Mouse (Mus musculus): ENCODE results near the gene Ifnar1. TPM values are rescaled to one million over a fixed set of nuclear protein-coding genes. Genes with fewer than 3 reads are reported as not detected.

Gene Ifnar1
- polyA plus RNA-seq, 1 experiment from 2014 or later = 57.4 TPM

GRCm38 (mm10) chr16:91452363-91452896 is 32.6 kb upstream of the Ifnar1 start:
- H3K27ac ChIP-seq (replicated peaks; ENCODE audit: low read depth, low read length) = no peak overlapping the region

DNA sequence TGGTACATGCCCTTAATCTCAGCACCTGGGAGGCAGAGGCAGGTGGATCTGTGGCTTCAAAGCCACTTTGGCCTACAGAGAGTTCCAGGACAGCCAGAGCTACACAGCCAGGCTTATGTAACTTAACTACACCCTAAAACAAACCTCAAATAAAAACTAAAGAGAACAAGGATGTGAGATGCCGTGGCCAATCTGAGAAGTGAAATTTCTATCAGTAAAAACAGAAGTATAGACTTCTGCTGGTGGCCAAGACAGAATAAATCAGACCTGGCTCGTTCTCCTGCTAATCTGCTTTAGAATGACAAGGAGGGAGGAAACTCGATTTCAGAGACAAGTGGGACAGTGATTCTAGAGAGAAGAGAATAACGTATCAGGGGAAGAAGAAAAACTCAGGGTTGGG is 29.2 kb upstream of the Ifnar1 start:
- DNase-seq (ENCODE audit: low spot score) (no peak), ATAC-seq (replicated peaks; ENCODE audit: insufficient number of reproducible peaks, low FRiP score, low TSS enrichment, low read depth) (no peak)
- no peaks in the 10 kb centered on the region for H3K36me3 ChIP-seq (replicated peaks; ENCODE audit: control insufficient read depth, insufficient read depth, low read depth, low read length)
- H3K9ac ChIP-seq (replicated peaks; ENCODE audit: low read length) = no peak overlapping the region
- no peak overlapping the region for H3K4me2 ChIP-seq (ENCODE audit: low read depth, low read length)
- H3K4me1 ChIP-seq (ENCODE audit: control insufficient read depth, insufficient read depth, low read length) = no peaks in the 10 kb centered on the region
- 71% methylated on average over 4 of the region's 4 CpGs for WGBS
- H3K9me3 ChIP-seq (replicated peaks; ENCODE audit: control insufficient read depth, low read length) = no peaks in the 10 kb centered on the region
- H3K27me3 ChIP-seq (ENCODE audit: control insufficient read depth, insufficient read depth, low read length) = no peaks in the 10 kb centered on the region
- no peak overlapping the region for H3K27ac ChIP-seq (replicated peaks; ENCODE audit: low read depth, low read length)
- no peak overlapping the region for H3K4me3 ChIP-seq (ENCODE audit: low read depth, low read length)

More at GRCm38 (mm10) chr16:91452363-91452896, 32.6 kb upstream of the Ifnar1 start:
- DNase-seq (ENCODE audit: low spot score) = no peak
- Histone ChIP-seq H3K9ac (replicated peaks; ENCODE audit: low read length) (no peak overlapping the region), H3K9me3 (replicated peaks; ENCODE audit: control insufficient read depth, low read length) (no peaks in the 10 kb centered on the region), H3K36me3 (replicated peaks; ENCODE audit: control insufficient read depth, insufficient read depth, low read depth, low read length) (no peaks in the 10 kb centered on the region), H3K27me3 (ENCODE audit: control insufficient read depth, insufficient read depth, low read length) (no peaks in the 10 kb centered on the region), H3K4me3 (ENCODE audit: low read depth, low read length) (no peak overlapping the region), H3K4me2 (ENCODE audit: low read depth, low read length) (no peak overlapping the region), H3K4me1 (ENCODE audit: control insufficient read depth, insufficient read depth, low read length) (no peaks in the 10 kb centered on the region)
- WGBS = 63% methylated on average over 6 of the region's 6 CpGs
- no peak for ATAC-seq (replicated peaks; ENCODE audit: insufficient number of reproducible peaks, low FRiP score, low TSS enrichment, low read depth)

- ATAC-seq (replicated peaks; ENCODE audit: insufficient number of reproducible peaks, low FRiP score, low TSS enrichment, low read depth) (no peak), DNase-seq (ENCODE audit: low spot score) (no peak)
- WGBS = 83% methylated on average over 21 of the region's 21 CpGs
- Histone ChIP-seq H3K27ac (replicated peaks; ENCODE audit: low read depth, low read length) (no peak overlapping the region), H3K4me2 (ENCODE audit: low read depth, low read length) (no peak overlapping the region), H3K4me1 (ENCODE audit: control insufficient read depth, insufficient read depth, low read length) (no peaks in the 10 kb centered on the region), H3K27me3 (ENCODE audit: control insufficient read depth, insufficient read depth, low read length) (no peaks in the 10 kb centered on the region), H3K4me3 (ENCODE audit: low read depth, low read length) (no peak overlapping the region), H3K9ac (replicated peaks; ENCODE audit: low read length) (no peak overlapping the region), H3K36me3 (replicated peaks; ENCODE audit: control insufficient read depth, insufficient read depth, low read depth, low read length) (no peaks in the 10 kb centered on the region), H3K9me3 (replicated peaks; ENCODE audit: control insufficient read depth, low read length) (no peaks in the 10 kb centered on the region)
These were observed 26.7 kb upstream of the Ifnar1 start for GRCm38 (mm10) chr16:91458301-91458746.

DNA sequence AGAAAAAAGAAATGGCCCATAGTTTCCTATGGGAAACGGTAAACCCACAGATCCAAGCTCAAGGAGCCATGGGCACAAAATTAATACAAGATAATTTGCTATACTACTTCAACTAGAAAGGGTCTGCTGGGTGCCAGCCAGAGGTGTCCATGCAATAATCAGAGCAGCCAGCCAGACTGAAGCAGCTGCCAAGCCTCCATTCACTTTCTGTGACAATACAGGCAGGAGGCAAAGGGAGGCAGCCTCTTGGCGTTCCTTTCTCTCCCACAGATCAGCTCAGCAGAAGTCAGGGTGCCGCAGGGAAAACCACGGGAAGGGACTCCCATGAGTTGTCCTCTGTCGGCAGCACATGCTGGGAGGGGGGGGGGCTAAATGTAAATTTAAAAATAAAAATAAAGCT is 26.1 kb upstream of the Ifnar1 start:
- no peak for DNase-seq (ENCODE audit: low spot score)
- no peak overlapping the region for H3K9ac ChIP-seq (replicated peaks; ENCODE audit: low read length)
- no peak overlapping the region for H3K4me2 ChIP-seq (ENCODE audit: low read depth, low read length)
- H3K27ac ChIP-seq (replicated peaks; ENCODE audit: low read depth, low read length) = no peak overlapping the region
- no peak for ATAC-seq (replicated peaks; ENCODE audit: insufficient number of reproducible peaks, low FRiP score, low TSS enrichment, low read depth)
- H3K4me1 ChIP-seq (ENCODE audit: control insufficient read depth, insufficient read depth, low read length) = no peaks in the 10 kb centered on the region
- no peaks in the 10 kb centered on the region for H3K36me3 ChIP-seq (replicated peaks; ENCODE audit: control insufficient read depth, insufficient read depth, low read depth, low read length)
- no peak overlapping the region for H3K4me3 ChIP-seq (ENCODE audit: low read depth, low read length)
- no peaks in the 10 kb centered on the region for H3K27me3 ChIP-seq (ENCODE audit: control insufficient read depth, insufficient read depth, low read length)
- 72% methylated on average over 5 of the region's 5 CpGs for WGBS
- H3K9me3 ChIP-seq (replicated peaks; ENCODE audit: control insufficient read depth, low read length) = no peaks in the 10 kb centered on the region

- Histone ChIP-seq H3K4me3 (ENCODE audit: low read depth, low read length) (no peak overlapping the region), H3K9ac (replicated peaks; ENCODE audit: low read length) (no peak overlapping the region), H3K27ac (replicated peaks; ENCODE audit: low read depth, low read length) (no peak overlapping the region), H3K27me3 (ENCODE audit: control insufficient read depth, insufficient read depth, low read length) (no peaks in the 10 kb centered on the region), H3K4me1 (ENCODE audit: control insufficient read depth, insufficient read depth, low read length) (no peaks in the 10 kb centered on the region), H3K4me2 (ENCODE audit: low read depth, low read length) (no peak overlapping the region), H3K36me3 (replicated peaks; ENCODE audit: control insufficient read depth, insufficient read depth, low read depth, low read length) (no peaks in the 10 kb centered on the region), H3K9me3 (replicated peaks; ENCODE audit: control insufficient read depth, low read length) (no peaks in the 10 kb centered on the region)
- DNase-seq (ENCODE audit: low spot score) = no peak
- 96% methylated on average over 3 of the region's 3 CpGs for WGBS
- ATAC-seq (replicated peaks; ENCODE audit: insufficient number of reproducible peaks, low FRiP score, low TSS enrichment, low read depth) = no peak
These were observed 25.6 kb upstream of the Ifnar1 start for GRCm38 (mm10) chr16:91459396-91459795.

DNA sequence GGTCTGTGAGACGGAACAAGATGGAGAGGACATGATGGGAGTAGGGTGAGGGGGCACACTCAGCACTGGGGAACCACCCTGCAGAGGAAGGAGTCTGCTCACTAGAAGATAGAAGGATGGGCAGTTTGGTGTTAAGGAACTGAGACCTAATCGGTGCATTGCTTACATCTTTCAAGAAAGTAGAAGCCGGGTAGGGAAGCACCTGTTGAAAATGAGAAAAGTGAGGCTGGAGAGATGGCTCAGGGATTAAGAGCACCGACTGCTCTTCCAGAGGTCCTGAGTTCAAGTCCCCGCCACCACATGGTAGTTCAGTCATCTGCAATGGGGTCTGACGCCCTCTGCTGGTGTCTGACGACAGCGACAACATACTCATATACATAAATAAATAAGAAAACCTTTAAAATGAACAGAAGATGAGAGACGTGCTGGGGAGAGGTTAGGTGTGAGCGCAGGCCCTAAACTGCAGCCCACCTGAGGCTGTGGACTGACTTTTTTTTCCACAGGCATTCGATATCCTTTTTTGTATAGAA is 25.1 kb upstream of the Ifnar1 start:
- H3K9me3 ChIP-seq (replicated peaks; ENCODE audit: control insufficient read depth, low read length) = no peaks in the 10 kb centered on the region
- no peak overlapping the region for H3K4me3 ChIP-seq (ENCODE audit: low read depth, low read length)
- H3K27me3 ChIP-seq (ENCODE audit: control insufficient read depth, insufficient read depth, low read length) = no peaks in the 10 kb centered on the region
- H3K36me3 ChIP-seq (replicated peaks; ENCODE audit: control insufficient read depth, insufficient read depth, low read depth, low read length) = no peaks in the 10 kb centered on the region
- H3K4me1 ChIP-seq (ENCODE audit: control insufficient read depth, insufficient read depth, low read length) = no peaks in the 10 kb centered on the region
- DNase-seq (ENCODE audit: low spot score) = no peak
- ATAC-seq (replicated peaks; ENCODE audit: insufficient number of reproducible peaks, low FRiP score, low TSS enrichment, low read depth) = no peak
- no peak overlapping the region for H3K4me2 ChIP-seq (ENCODE audit: low read depth, low read length)
- WGBS = 69% methylated on average over 11 of the region's 11 CpGs
- no peak overlapping the region for H3K9ac ChIP-seq (replicated peaks; ENCODE audit: low read length)
- H3K27ac ChIP-seq (replicated peaks; ENCODE audit: low read depth, low read length) = no peak overlapping the region

DNA sequence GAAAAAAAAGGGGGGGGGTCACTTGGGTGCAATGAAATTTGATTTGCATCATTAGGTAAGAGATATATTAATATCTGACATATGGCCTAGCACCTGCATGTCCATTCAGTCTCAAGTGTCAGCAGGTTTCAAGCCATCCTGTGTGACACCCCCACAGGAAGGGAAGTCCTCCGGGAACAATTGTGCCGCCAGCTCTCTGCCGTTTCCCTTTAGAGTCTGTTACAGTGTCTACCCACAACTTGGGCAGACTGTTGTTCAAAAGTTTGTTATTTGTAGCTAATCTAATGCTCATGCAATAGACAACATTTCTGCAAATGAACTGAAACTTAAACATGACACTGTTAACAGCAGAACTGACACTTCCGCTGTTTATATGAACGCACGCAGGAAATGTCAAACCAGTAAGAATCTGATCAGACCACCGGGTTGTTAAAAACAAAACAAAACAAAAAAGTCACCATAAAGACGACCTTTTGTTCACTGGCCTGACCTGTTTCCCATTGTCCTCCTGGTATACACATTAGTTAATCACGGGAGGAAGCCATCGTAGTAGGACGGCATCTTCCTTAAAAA is 23.9 kb upstream of the Ifnar1 start:
- Histone ChIP-seq H3K36me3 (replicated peaks; ENCODE audit: control insufficient read depth, insufficient read depth, low read depth, low read length) (no peaks in the 10 kb centered on the region), H3K4me2 (ENCODE audit: low read depth, low read length) (no peak overlapping the region), H3K27ac (replicated peaks; ENCODE audit: low read depth, low read length) (no peak overlapping the region), H3K4me1 (ENCODE audit: control insufficient read depth, insufficient read depth, low read length) (no peaks in the 10 kb centered on the region), H3K9me3 (replicated peaks; ENCODE audit: control insufficient read depth, low read length) (no peaks in the 10 kb centered on the region), H3K9ac (replicated peaks; ENCODE audit: low read length) (no peak overlapping the region), H3K27me3 (ENCODE audit: control insufficient read depth, insufficient read depth, low read length) (no peaks in the 10 kb centered on the region), H3K4me3 (ENCODE audit: low read depth, low read length) (no peak overlapping the region)
- DNase-seq (ENCODE audit: low spot score) (no peak), ATAC-seq (replicated peaks; ENCODE audit: insufficient number of reproducible peaks, low FRiP score, low TSS enrichment, low read depth) (no peak)
- WGBS = 66% methylated on average over 11 of the region's 11 CpGs

GRCm38 (mm10) chr16:91461773-91462181 is 23.3 kb upstream of the Ifnar1 start:
- ATAC-seq (replicated peaks; ENCODE audit: insufficient number of reproducible peaks, low FRiP score, low TSS enrichment, low read depth) = no peak
- DNase-seq (ENCODE audit: low spot score) = no peak
- WGBS = 66% methylated on average over 9 of the region's 9 CpGs

More at GRCm38 (mm10) chr16:91461773-91462181, 23.3 kb upstream of the Ifnar1 start:
- H3K36me3 ChIP-seq (replicated peaks; ENCODE audit: control insufficient read depth, insufficient read depth, low read depth, low read length) = no peaks in the 10 kb centered on the region
- no peaks in the 10 kb centered on the region for H3K9me3 ChIP-seq (replicated peaks; ENCODE audit: control insufficient read depth, low read length)
- H3K4me1 ChIP-seq (ENCODE audit: control insufficient read depth, insufficient read depth, low read length) = no peaks in the 10 kb centered on the region
- no peak overlapping the region for H3K9ac ChIP-seq (replicated peaks; ENCODE audit: low read length)
- no peaks in the 10 kb centered on the region for H3K27me3 ChIP-seq (ENCODE audit: control insufficient read depth, insufficient read depth, low read length)
- H3K4me3 ChIP-seq (ENCODE audit: low read depth, low read length) = no peak overlapping the region
- no peak overlapping the region for H3K27ac ChIP-seq (replicated peaks; ENCODE audit: low read depth, low read length)
- H3K4me2 ChIP-seq (ENCODE audit: low read depth, low read length) = no peak overlapping the region

All from embryonic facial prominence, embryonic 11.5 days (tissue).